Mouse (Mus musculus): ENCODE results near the gene Fam92b. TPM values are rescaled to one million over a fixed set of nuclear protein-coding genes. Genes with fewer than 3 reads are reported as not detected.

The Fam92b gene
- polyA plus RNA-seq, 1 experiment from 2014 or later = 2.4 TPM

GRCm38 (mm10) chr8:120151151-120151550 is 26.1 kb downstream of the Fam92b start:
- WGBS = 65% methylated on average over 9 of the region's 9 CpGs
- Histone ChIP-seq H3K27ac (ENCODE audit: low read length) (no peak overlapping the region), H3K4me2 (ENCODE audit: low read length) (no peak overlapping the region), H3K9me3 (replicated peaks; ENCODE audit: control insufficient read depth, low read length, poor library complexity, severe bottlenecking) (no peaks in the 10 kb centered on the region), H3K36me3 (ENCODE audit: control insufficient read depth, insufficient read depth, low read length) (peaks cover 31% of the 10 kb centered on the region), H3K9ac (ENCODE audit: low read depth, low read length) (no peak overlapping the region), H3K4me1 (ENCODE audit: control insufficient read depth, insufficient read depth, low read length) (no peaks in the 10 kb centered on the region; the same call in 1 of the 2 replicates), H3K4me3 (ENCODE audit: low read depth, low read length) (no peak overlapping the region), H3K27me3 (ENCODE audit: control insufficient read depth, insufficient read depth, low read depth, low read length) (no peaks in the 10 kb centered on the region)
- no peak for ATAC-seq

DNA sequence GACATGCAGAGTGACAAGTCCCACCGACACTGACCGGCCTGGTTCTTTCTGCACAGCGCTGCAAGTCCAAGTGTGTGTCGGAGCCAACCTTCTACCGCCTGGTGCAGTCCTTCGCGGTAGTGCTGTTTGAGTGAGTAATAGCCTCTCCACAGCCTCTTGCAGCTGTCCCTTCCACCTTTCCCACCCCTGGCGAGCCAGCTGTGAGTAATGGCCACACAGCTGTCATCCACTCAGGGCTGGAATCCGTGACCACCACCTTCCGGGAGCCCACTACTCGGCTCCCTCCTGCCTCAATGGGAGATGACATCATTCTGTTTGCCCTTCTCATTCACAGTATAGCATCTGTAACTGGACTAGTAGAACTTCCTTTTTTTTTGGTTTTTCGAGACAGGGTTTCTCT is 27.2 kb downstream of the Fam92b start:
- Histone ChIP-seq H3K4me2 (ENCODE audit: low read length) (no peak overlapping the region), H3K9ac (ENCODE audit: low read depth, low read length) (no peak overlapping the region), H3K9me3 (replicated peaks; ENCODE audit: control insufficient read depth, low read length, poor library complexity, severe bottlenecking) (no peaks in the 10 kb centered on the region), H3K36me3 (ENCODE audit: control insufficient read depth, insufficient read depth, low read length) (peaks cover 26% of the 10 kb centered on the region), H3K27ac (ENCODE audit: low read length) (no peak overlapping the region), H3K27me3 (ENCODE audit: control insufficient read depth, insufficient read depth, low read depth, low read length) (no peaks in the 10 kb centered on the region), H3K4me3 (ENCODE audit: low read depth, low read length) (no peak overlapping the region), H3K4me1 (ENCODE audit: control insufficient read depth, insufficient read depth, low read length) (peaks cover 2% of the 10 kb centered on the region; the same call in 1 of the 2 replicates)
- WGBS = 83% methylated on average over 12 of the region's 12 CpGs
- no peak for ATAC-seq

- WGBS = 81% methylated on average over 1 of the region's 1 CpGs
- no peak overlapping the region for H3K4me2 ChIP-seq (ENCODE audit: low read length)
- H3K9ac ChIP-seq (ENCODE audit: low read depth, low read length) = no peak overlapping the region
These were observed 31.2 kb downstream of the Fam92b start for GRCm38 (mm10) chr8:120146051-120146450.

GRCm38 (mm10) chr8:120144652-120145301 is 32.5 kb downstream of the Fam92b start:
- peaks cover 16% of the 10 kb centered on the region for H3K4me1 ChIP-seq (ENCODE audit: control insufficient read depth, insufficient read depth, low read length)
- no peaks in the 10 kb centered on the region for H3K9me3 ChIP-seq (replicated peaks; ENCODE audit: control insufficient read depth, low read length, poor library complexity, severe bottlenecking)
- H3K27me3 ChIP-seq (ENCODE audit: control insufficient read depth, insufficient read depth, low read depth, low read length) = no peaks in the 10 kb centered on the region
- H3K36me3 ChIP-seq (ENCODE audit: control insufficient read depth, insufficient read depth, low read length) = 0 out of 2 replicates have a peak, but pooled peaks cover 6% of the 10 kb centered on the region
- WGBS = 50% methylated on average over 12 of the region's 12 CpGs
- no peak overlapping the region for H3K4me3 ChIP-seq (ENCODE audit: low read depth, low read length)
- peak overlapping the region; percentile 38; the same call in 1 of the 2 replicates for H3K9ac ChIP-seq (ENCODE audit: low read depth, low read length)
- ATAC-seq = peak; percentile 73
- peak overlapping the region; percentile 21; the same call in 1 of the 2 replicates for H3K4me2 ChIP-seq (ENCODE audit: low read length)
- peak overlapping the region; percentile 79 for H3K27ac ChIP-seq (ENCODE audit: low read length)

More at GRCm38 (mm10) chr8:120146051-120146450, 31.2 kb downstream of the Fam92b start:
- no peaks in the 10 kb centered on the region for H3K27me3 ChIP-seq (ENCODE audit: control insufficient read depth, insufficient read depth, low read depth, low read length)
- peaks cover 16% of the 10 kb centered on the region for H3K4me1 ChIP-seq (ENCODE audit: control insufficient read depth, insufficient read depth, low read length)
- no peak overlapping the region for H3K4me3 ChIP-seq (ENCODE audit: low read depth, low read length)
- no peak for ATAC-seq
- peaks cover 7% of the 10 kb centered on the region; the same call in 1 of the 2 replicates for H3K36me3 ChIP-seq (ENCODE audit: control insufficient read depth, insufficient read depth, low read length)
- H3K27ac ChIP-seq (ENCODE audit: low read length) = no peak overlapping the region
- H3K9me3 ChIP-seq (replicated peaks; ENCODE audit: control insufficient read depth, low read length, poor library complexity, severe bottlenecking) = no peaks in the 10 kb centered on the region

- Histone ChIP-seq H3K4me2 (ENCODE audit: low read length) (no peak overlapping the region), H3K4me1 (ENCODE audit: control insufficient read depth, insufficient read depth, low read length) (peaks cover 16% of the 10 kb centered on the region), H3K36me3 (ENCODE audit: control insufficient read depth, insufficient read depth, low read length) (0 out of 2 replicates have a peak, but pooled peaks cover 3% of the 10 kb centered on the region), H3K27me3 (ENCODE audit: control insufficient read depth, insufficient read depth, low read depth, low read length) (no peaks in the 10 kb centered on the region), H3K9ac (ENCODE audit: low read depth, low read length) (peak overlapping the region; percentile 46), H3K4me3 (ENCODE audit: low read depth, low read length) (no peak overlapping the region), H3K27ac (ENCODE audit: low read length) (peak overlapping the region; percentile 79), H3K9me3 (replicated peaks; ENCODE audit: control insufficient read depth, low read length, poor library complexity, severe bottlenecking) (no peaks in the 10 kb centered on the region)
- WGBS = 48% methylated on average over 15 of the region's 15 CpGs
- ATAC-seq = peak; percentile 73
These were observed 33.2 kb downstream of the Fam92b start for GRCm38 (mm10) chr8:120143911-120144651.

GRCm38 (mm10) chr8:120140769-120141168 is 36.5 kb downstream of the Fam92b start:
- peak overlapping the region; percentile 7; the same call in 1 of the 2 replicates for H3K27ac ChIP-seq (ENCODE audit: low read length)
- H3K4me1 ChIP-seq (ENCODE audit: control insufficient read depth, insufficient read depth, low read length) = peaks cover 18% of the 10 kb centered on the region
- no peak for ATAC-seq
- H3K27me3 ChIP-seq (ENCODE audit: control insufficient read depth, insufficient read depth, low read depth, low read length) = no peaks in the 10 kb centered on the region
- H3K36me3 ChIP-seq (ENCODE audit: control insufficient read depth, insufficient read depth, low read length) = no peaks in the 10 kb centered on the region
- H3K9me3 ChIP-seq (replicated peaks; ENCODE audit: control insufficient read depth, low read length, poor library complexity, severe bottlenecking) = no peaks in the 10 kb centered on the region
- 77% methylated on average over 3 of the region's 3 CpGs for WGBS
- no peak overlapping the region for H3K4me2 ChIP-seq (ENCODE audit: low read length)
- no peak overlapping the region for H3K4me3 ChIP-seq (ENCODE audit: low read depth, low read length)
- no peak overlapping the region for H3K9ac ChIP-seq (ENCODE audit: low read depth, low read length)

DNA sequence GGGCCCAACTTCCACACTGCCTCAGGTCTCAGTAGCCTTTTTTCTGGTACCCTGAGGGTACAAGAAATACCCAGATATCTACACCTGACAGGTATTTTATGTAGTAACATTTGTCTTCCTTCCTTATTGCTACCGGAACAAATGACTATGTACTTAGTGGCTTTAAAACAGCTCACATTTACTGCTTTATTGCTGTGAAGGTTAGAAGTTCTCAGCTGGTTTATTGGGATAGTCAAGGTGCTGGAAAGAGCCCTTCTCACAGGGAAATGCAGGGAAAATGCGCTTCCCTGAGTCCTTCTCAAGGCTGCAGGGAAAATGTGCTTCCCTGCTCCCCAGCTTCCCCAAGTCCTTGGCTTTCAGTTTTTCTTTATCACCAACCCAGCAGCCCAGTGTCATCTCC is 38.3 kb downstream of the Fam92b start:
- H3K27me3 ChIP-seq (ENCODE audit: control insufficient read depth, insufficient read depth, low read depth, low read length) = no peaks in the 10 kb centered on the region
- H3K9ac ChIP-seq (ENCODE audit: low read depth, low read length) = no peak overlapping the region
- no peak overlapping the region for H3K4me3 ChIP-seq (ENCODE audit: low read depth, low read length)
- no peak overlapping the region for H3K27ac ChIP-seq (ENCODE audit: low read length)
- H3K4me1 ChIP-seq (ENCODE audit: control insufficient read depth, insufficient read depth, low read length) = peaks cover 6% of the 10 kb centered on the region
- no peak for ATAC-seq
- H3K36me3 ChIP-seq (ENCODE audit: control insufficient read depth, insufficient read depth, low read length) = no peaks in the 10 kb centered on the region
- H3K9me3 ChIP-seq (replicated peaks; ENCODE audit: control insufficient read depth, low read length, poor library complexity, severe bottlenecking) = no peaks in the 10 kb centered on the region
- 98% methylated on average over 2 of the region's 2 CpGs for WGBS
- no peak overlapping the region for H3K4me2 ChIP-seq (ENCODE audit: low read length)

- Histone ChIP-seq H3K27ac (ENCODE audit: low read length) (no peak overlapping the region), H3K9ac (ENCODE audit: low read depth, low read length) (no peak overlapping the region), H3K4me1 (ENCODE audit: control insufficient read depth, insufficient read depth, low read length) (peaks cover 3% of the 10 kb centered on the region; the same call in 1 of the 2 replicates), H3K9me3 (replicated peaks; ENCODE audit: control insufficient read depth, low read length, poor library complexity, severe bottlenecking) (no peaks in the 10 kb centered on the region), H3K27me3 (ENCODE audit: control insufficient read depth, insufficient read depth, low read depth, low read length) (no peaks in the 10 kb centered on the region), H3K36me3 (ENCODE audit: control insufficient read depth, insufficient read depth, low read length) (no peaks in the 10 kb centered on the region), H3K4me2 (ENCODE audit: low read length) (no peak overlapping the region), H3K4me3 (ENCODE audit: low read depth, low read length) (no peak overlapping the region)
- 57% methylated on average over 7 of the region's 7 CpGs for WGBS
- no peak for ATAC-seq
These were observed 40.6 kb downstream of the Fam92b start for GRCm38 (mm10) chr8:120136618-120137017.

GRCm38 (mm10) chr8:120135687-120136086 is 41.6 kb downstream of the Fam92b start:
- WGBS = 95% methylated on average over 7 of the region's 7 CpGs
- Histone ChIP-seq H3K9me3 (replicated peaks; ENCODE audit: control insufficient read depth, low read length, poor library complexity, severe bottlenecking) (no peaks in the 10 kb centered on the region), H3K36me3 (ENCODE audit: control insufficient read depth, insufficient read depth, low read length) (no peaks in the 10 kb centered on the region), H3K4me1 (ENCODE audit: control insufficient read depth, insufficient read depth, low read length) (0 out of 2 replicates have a peak, but pooled peaks cover 3% of the 10 kb centered on the region), H3K4me2 (ENCODE audit: low read length) (no peak overlapping the region), H3K4me3 (ENCODE audit: low read depth, low read length) (no peak overlapping the region), H3K9ac (ENCODE audit: low read depth, low read length) (no peak overlapping the region), H3K27ac (ENCODE audit: low read length) (no peak overlapping the region), H3K27me3 (ENCODE audit: control insufficient read depth, insufficient read depth, low read depth, low read length) (no peaks in the 10 kb centered on the region)
- ATAC-seq = no peak

Data from midbrain, embryonic 16.5 days (tissue).